Mouse (Mus musculus): ENCODE measurements at regions not wholly inside any gene's neighbourhood (a gene's known extent, or its start where the extent isn't known, plus 50 kb on each side); places are given as distances from the start of the nearest gene placed in this dataset.

DNA sequence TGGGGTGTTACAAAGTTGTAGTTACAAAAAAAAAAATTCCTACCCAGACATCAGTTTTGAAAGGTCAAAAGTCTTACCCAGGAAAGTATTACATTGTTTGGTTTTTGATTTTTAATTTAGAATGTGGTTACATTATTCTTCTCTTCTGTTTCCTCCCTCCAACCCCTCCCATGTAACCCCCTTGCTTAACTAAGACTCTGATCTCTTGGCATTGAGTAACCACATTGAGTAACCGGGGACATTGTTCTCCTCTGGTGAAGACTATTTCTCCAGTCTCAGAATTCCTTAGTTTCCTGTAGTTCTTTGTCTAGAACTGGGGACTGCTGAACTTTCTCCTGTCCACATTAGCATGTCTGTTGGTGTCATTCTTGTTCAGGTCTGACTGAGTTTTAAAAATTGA is 109.3 kb upstream of the Itga4 start:
- Histone ChIP-seq H3K27ac (ENCODE audit: insufficient read depth, low read length) (no peak overlapping the region), H3K4me1 (ENCODE audit: control insufficient read depth, insufficient read depth, low read length) (no peaks in the 10 kb centered on the region), H3K27me3 (ENCODE audit: control insufficient read depth, insufficient read depth, low read length) (no peaks in the 10 kb centered on the region; the same call in 1 of the 2 replicates), H3K4me3 (replicated peaks; ENCODE audit: insufficient read depth, low read depth, low read length) (no peak overlapping the region)
- WGBS = 77% methylated on average over 1 of the region's 1 CpGs
- no peak for TF ChIP-seq CTCF (IDR thresholded peaks at IDR 0.05; ENCODE audit: borderline replicate concordance, insufficient read depth, low read depth, low read length)
- DNase-seq = no peak

DNA sequence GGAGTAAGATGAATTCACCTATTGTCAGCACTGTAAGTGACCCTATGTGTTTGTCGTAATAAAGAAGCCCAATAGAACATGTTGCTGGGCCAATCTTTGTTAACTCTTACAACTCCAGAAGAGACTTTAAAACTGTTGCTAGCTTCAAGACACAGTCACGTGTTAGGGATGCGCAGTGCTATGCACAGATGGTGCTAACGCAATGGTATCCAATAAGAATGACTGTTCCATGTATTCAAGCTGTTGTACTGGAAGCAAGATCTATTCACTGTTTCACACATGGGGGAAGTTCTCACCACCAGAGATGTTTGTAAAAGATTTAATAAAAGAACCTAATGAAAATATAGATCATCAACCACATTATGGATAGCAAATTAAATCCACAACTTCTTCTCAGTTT is 108.7 kb upstream of the Itga4 start:
- no peak overlapping the region for H3K27ac ChIP-seq (ENCODE audit: insufficient read depth, low read length)
- 80% methylated on average over 4 of the region's 4 CpGs for WGBS
- DNase-seq = no peak

DNA sequence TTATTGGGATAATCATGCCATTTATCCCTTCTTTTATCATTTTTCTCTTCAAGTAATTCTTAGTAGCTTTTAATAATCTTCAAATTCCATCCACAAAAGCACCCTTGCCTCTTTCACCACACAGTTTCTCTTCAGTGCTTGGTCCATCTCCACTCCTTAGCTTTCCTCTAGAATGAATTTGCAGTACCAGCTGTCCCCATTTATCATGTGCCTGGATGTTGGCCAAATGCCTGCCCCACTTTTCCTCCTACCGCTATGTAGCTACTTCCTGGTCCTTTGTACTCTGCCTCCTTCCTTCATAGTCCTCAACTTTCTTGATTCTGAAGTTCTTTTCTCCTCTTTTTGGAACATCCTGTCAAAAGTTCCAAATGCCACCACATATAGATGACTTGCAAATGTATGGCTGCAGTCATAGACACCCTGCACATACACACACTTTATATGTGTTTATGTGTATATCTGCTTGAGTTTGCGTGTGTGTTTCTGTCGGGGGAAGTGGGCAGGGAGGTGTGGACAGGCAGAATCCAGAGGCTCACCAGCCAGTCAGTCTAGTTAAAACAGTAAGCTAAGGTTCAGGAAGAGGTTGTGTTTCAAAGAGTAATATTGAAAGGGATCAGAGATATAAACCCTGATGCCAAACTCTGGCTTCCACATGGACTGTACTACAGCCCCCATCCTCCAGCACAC is 106.1 kb upstream of the Itga4 start:
- DNase-seq = peak; percentile 25 to 47
- H3K4me3 ChIP-seq (replicated peaks; ENCODE audit: insufficient read depth, low read depth, low read length) = no peak overlapping the region
- H3K27me3 ChIP-seq (ENCODE audit: control insufficient read depth, insufficient read depth, low read length) = no peaks in the 10 kb centered on the region; the same call in 1 of the 2 replicates
- TF ChIP-seq CTCF (IDR thresholded peaks at IDR 0.05; ENCODE audit: borderline replicate concordance, insufficient read depth, low read depth, low read length) (no peak), POLR2A (IDR thresholded peaks at IDR 0.05; ENCODE audit: borderline replicate concordance, insufficient read depth, low read length) (no peak)
- WGBS = 56% methylated on average over 3 of the region's 3 CpGs
- H3K27ac ChIP-seq (ENCODE audit: insufficient read depth, low read length) = no peak overlapping the region
- H3K4me1 ChIP-seq (ENCODE audit: control insufficient read depth, insufficient read depth, low read length) = no peaks in the 10 kb centered on the region

More for the DNA sequence above, 108.7 kb upstream of the Itga4 start:
- Histone ChIP-seq H3K27me3 (ENCODE audit: control insufficient read depth, insufficient read depth, low read length) (no peaks in the 10 kb centered on the region; the same call in 1 of the 2 replicates), H3K4me3 (replicated peaks; ENCODE audit: insufficient read depth, low read depth, low read length) (no peak overlapping the region), H3K4me1 (ENCODE audit: control insufficient read depth, insufficient read depth, low read length) (no peaks in the 10 kb centered on the region)
- TF ChIP-seq CTCF (IDR thresholded peaks at IDR 0.05; ENCODE audit: borderline replicate concordance, insufficient read depth, low read depth, low read length) (no peak), POLR2A (IDR thresholded peaks at IDR 0.05; ENCODE audit: borderline replicate concordance, insufficient read depth, low read length) (no peak)

DNA sequence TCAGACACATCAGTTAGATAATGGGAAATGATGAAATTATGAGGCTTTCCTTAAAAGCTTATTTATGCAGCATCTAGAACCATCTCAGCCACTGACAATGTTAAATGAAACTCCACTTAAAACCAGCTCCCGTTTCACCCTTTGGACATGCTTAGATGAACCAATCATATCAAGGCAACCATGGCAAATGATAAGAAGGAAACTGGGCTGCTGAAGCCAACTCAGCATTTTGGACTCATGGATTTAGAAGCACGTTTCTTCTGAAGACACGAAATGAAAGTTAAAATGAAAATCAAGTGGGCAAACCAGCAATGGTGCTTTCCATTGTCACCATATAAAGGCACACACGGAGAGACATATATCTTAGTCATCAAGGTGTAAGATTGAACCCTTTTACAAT is 103.6 kb upstream of the Itga4 start:
- WGBS = 92% methylated on average over 4 of the region's 4 CpGs
- Histone ChIP-seq H3K27ac (ENCODE audit: insufficient read depth, low read length) (no peak overlapping the region), H3K27me3 (ENCODE audit: control insufficient read depth, insufficient read depth, low read length) (no peaks in the 10 kb centered on the region), H3K4me3 (replicated peaks; ENCODE audit: insufficient read depth, low read depth, low read length) (no peak overlapping the region), H3K4me1 (ENCODE audit: control insufficient read depth, insufficient read depth, low read length) (no peaks in the 10 kb centered on the region)
- TF ChIP-seq POLR2A (IDR thresholded peaks at IDR 0.05; ENCODE audit: borderline replicate concordance, insufficient read depth, low read length) = no peak
- no peak for DNase-seq

DNA sequence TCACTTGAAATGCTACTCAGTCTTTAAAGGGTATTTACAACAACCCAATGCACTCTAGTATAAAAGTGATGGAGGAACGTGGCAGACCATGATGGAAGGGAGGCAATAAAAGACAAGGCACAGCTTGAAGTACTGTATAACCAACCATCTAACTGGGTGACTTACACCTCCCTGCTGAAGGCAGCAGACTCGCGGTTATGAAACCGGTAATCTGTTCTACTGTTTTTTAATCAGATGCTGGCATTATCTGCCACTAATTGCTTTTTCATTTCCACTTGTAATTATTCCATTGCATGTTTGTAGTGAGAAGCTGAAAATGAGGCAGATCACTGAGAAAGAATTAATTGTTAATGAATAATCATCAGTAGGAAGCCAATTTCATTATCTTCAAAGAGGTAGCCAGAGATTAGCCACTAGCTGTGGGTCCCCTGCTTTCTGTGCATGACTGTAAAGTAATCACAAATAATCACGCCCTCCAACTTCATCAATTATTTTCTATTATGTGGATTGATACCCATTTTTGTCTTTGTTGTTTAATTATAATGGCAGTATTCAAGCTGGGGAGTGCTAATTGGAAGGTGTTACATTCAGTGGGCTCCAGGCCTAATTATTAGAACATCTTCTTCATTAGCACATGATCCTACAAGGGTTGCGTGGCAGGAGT is 103.1 kb upstream of the Itga4 start:
- WGBS = 92% methylated on average over 6 of the region's 6 CpGs
- TF ChIP-seq CTCF (IDR thresholded peaks at IDR 0.05; ENCODE audit: borderline replicate concordance, insufficient read depth, low read depth, low read length) = no peak
- TF ChIP-seq POLR2A (IDR thresholded peaks at IDR 0.05; ENCODE audit: borderline replicate concordance, insufficient read depth, low read length) = no peak
- H3K4me3 ChIP-seq (replicated peaks; ENCODE audit: insufficient read depth, low read depth, low read length) = no peak overlapping the region
- no peaks in the 10 kb centered on the region for H3K27me3 ChIP-seq (ENCODE audit: control insufficient read depth, insufficient read depth, low read length)
- DNase-seq = no peak
- no peak overlapping the region for H3K27ac ChIP-seq (ENCODE audit: insufficient read depth, low read length)
- H3K4me1 ChIP-seq (ENCODE audit: control insufficient read depth, insufficient read depth, low read length) = no peaks in the 10 kb centered on the region

DNA sequence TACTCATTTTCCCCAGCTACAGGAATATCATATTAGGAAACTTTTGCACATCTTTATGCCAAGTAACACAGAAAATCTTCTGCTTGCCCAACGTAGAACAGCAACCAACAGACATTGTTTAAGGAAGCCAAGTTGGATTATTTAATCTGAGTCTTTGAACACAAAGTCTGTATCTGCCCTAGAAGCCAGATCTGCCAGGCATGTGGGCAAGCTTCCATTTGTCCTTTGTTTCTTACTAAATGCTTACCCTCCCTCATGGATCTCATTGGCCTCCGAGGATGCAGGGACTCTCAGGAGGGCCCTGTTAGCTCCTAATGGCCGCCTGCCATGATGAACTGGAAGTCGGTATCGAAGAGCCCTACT is 102.5 kb upstream of the Itga4 start:
- TF ChIP-seq POLR2A (IDR thresholded peaks at IDR 0.05; ENCODE audit: borderline replicate concordance, insufficient read depth, low read length) = no peak
- TF ChIP-seq CTCF (IDR thresholded peaks at IDR 0.05; ENCODE audit: borderline replicate concordance, insufficient read depth, low read depth, low read length) = no peak
- no peaks in the 10 kb centered on the region for H3K4me1 ChIP-seq (ENCODE audit: control insufficient read depth, insufficient read depth, low read length)
- 57% methylated on average over 5 of the region's 5 CpGs for WGBS
- no peak for DNase-seq
- H3K27me3 ChIP-seq (ENCODE audit: control insufficient read depth, insufficient read depth, low read length) = no peaks in the 10 kb centered on the region
- H3K27ac ChIP-seq (ENCODE audit: insufficient read depth, low read length) = no peak overlapping the region
- no peak overlapping the region for H3K4me3 ChIP-seq (replicated peaks; ENCODE audit: insufficient read depth, low read depth, low read length)

DNA sequence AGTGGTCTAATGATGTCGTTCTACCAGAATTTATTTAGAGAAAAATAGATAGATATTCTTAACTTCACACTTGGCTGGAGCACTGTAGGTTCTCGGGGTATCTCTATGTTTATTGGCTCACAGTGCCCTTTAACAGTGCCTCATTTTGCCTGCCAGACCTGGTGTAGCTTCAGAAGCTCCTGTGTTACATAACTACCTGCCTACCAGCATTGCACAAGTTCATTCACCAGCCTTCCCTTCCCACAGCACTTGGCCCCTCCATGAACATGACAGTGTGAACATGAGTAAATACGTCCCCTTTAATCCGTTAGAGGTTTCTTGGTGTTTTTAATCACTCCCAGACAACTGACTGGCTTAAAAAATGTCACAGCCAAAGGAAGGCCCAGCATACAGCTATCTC is 102.2 kb upstream of the Itga4 start:
- 52% methylated on average over 4 of the region's 4 CpGs for WGBS
- no peaks in the 10 kb centered on the region for H3K27me3 ChIP-seq (ENCODE audit: control insufficient read depth, insufficient read depth, low read length)
- no peak overlapping the region for H3K27ac ChIP-seq (ENCODE audit: insufficient read depth, low read length)

DNA sequence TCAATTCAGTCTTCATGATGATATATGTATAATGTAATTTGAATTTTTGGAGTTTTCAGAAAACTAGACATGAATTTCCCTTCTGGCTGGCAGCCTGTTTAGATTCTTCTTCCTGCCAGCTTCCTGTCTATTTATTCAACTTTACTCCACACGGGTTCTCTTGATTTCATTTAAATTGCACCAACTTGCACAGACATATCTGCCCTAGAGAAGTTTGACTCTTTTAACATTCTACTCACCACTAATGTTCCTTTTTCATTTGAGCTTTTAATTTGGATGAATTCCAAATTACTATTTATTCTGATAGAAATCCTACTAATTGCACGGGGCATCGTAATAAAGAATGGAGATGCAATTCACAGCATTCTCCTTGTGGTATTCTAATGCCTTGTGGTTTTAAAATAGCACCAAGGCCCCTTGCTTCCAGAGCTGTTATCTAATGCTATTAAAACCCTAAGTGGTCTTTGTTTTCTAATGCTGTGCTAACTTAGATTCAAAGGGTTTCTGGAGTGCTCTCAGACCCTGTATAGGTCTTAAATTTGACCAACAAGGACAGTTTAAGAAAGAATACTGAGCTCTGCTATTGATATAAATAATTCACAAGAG is 96.7 kb upstream of the Itga4 start:
- DNase-seq = no peak
- no peaks in the 10 kb centered on the region for H3K4me1 ChIP-seq (ENCODE audit: control insufficient read depth, insufficient read depth, low read length)
- no peak overlapping the region for H3K27ac ChIP-seq (ENCODE audit: insufficient read depth, low read length)
- WGBS = 69% methylated on average over 3 of the region's 3 CpGs
- TF ChIP-seq POLR2A (IDR thresholded peaks at IDR 0.05; ENCODE audit: borderline replicate concordance, insufficient read depth, low read length) (no peak), CTCF (IDR thresholded peaks at IDR 0.05; ENCODE audit: borderline replicate concordance, insufficient read depth, low read depth, low read length) (no peak)
- no peak overlapping the region for H3K4me3 ChIP-seq (replicated peaks; ENCODE audit: insufficient read depth, low read depth, low read length)
- no peaks in the 10 kb centered on the region for H3K27me3 ChIP-seq (ENCODE audit: control insufficient read depth, insufficient read depth, low read length)

More for the DNA sequence above, 102.2 kb upstream of the Itga4 start:
- no peaks in the 10 kb centered on the region for H3K4me1 ChIP-seq (ENCODE audit: control insufficient read depth, insufficient read depth, low read length)
- DNase-seq = no peak
- TF ChIP-seq CTCF (IDR thresholded peaks at IDR 0.05; ENCODE audit: borderline replicate concordance, insufficient read depth, low read depth, low read length) = no peak
- TF ChIP-seq POLR2A (IDR thresholded peaks at IDR 0.05; ENCODE audit: borderline replicate concordance, insufficient read depth, low read length) = no peak
- H3K4me3 ChIP-seq (replicated peaks; ENCODE audit: insufficient read depth, low read depth, low read length) = no peak overlapping the region
